Mouse (Mus musculus): Measurements from ENCODE around the gene Ccnyl1.

Ccnyl1 gene

GRCm38 (mm10) chr1:64705230-64705629, 15.0 kb downstream of the Ccnyl1 start:
- DNase-seq: peak; percentile 76

- no peak for DNase-seq
Measured at GRCm38 (mm10) chr1:64706610-64707009, 16.4 kb downstream of the Ccnyl1 start.

- peak; percentile 6 for DNase-seq
Measured at GRCm38 (mm10) chr1:64709891-64710290, 19.6 kb downstream of the Ccnyl1 start.

GRCm38 (mm10) chr1:64712006-64712760, 21.9 kb downstream of the Ccnyl1 start:
- DNase-seq: no peak

- no peak for DNase-seq
Measured at GRCm38 (mm10) chr1:64715458-64715857, 25.2 kb downstream of the Ccnyl1 start.

GRCm38 (mm10) chr1:64716589-64717304, 26.5 kb downstream of the Ccnyl1 start:
- no peak for DNase-seq

GRCm38 (mm10) chr1:64717504-64717903, 27.2 kb downstream of the Ccnyl1 start:
- peak; percentile 52 for DNase-seq

GRCm38 (mm10) chr1:64721034-64721587, 30.9 kb downstream of the Ccnyl1 start:
- no peak for DNase-seq

GRCm38 (mm10) chr1:64730046-64730445, 39.8 kb downstream of the Ccnyl1 start:
- DNase-seq: no peak

- DNase-seq: no peak
Measured at GRCm38 (mm10) chr1:64731341-64732020, 41.2 kb downstream of the Ccnyl1 start.

- DNase-seq: no peak
Measured at GRCm38 (mm10) chr1:64732161-64732560, 41.9 kb downstream of the Ccnyl1 start.

GRCm38 (mm10) chr1:64732637-64733200, 42.5 kb downstream of the Ccnyl1 start:
- no peak for DNase-seq

- DNase-seq: no peak
Measured at GRCm38 (mm10) chr1:64733453-64734245, 43.4 kb downstream of the Ccnyl1 start.

- peak; percentile 53 for DNase-seq
Measured at GRCm38 (mm10) chr1:64734771-64735750, 44.8 kb downstream of the Ccnyl1 start.

GRCm38 (mm10) chr1:64735781-64736680, 45.8 kb downstream of the Ccnyl1 start:
- DNase-seq: peak; percentile 68

- no peak for DNase-seq
Measured at GRCm38 (mm10) chr1:64736681-64737501, 46.6 kb downstream of the Ccnyl1 start.

- peak; percentile 94 for DNase-seq
Measured at GRCm38 (mm10) chr1:64737502-64738179, 47.4 kb downstream of the Ccnyl1 start, which contains the start of gene Fzd5. Fzd5 (minus strand) TSS chr1:64737751.

GRCm38 (mm10) chr1:64738180-64738555, 47.9 kb downstream of the Ccnyl1 start:
- DNase-seq: no peak
